Mouse (Mus musculus): ENCODE measurements around the gene Arid2.
"Not testable (repeated sequence)": the region's sequence is repeated elsewhere in the genome, so short reads cannot be mapped to it uniquely, and the experiment has no call there.

Gene Arid2

DNA sequence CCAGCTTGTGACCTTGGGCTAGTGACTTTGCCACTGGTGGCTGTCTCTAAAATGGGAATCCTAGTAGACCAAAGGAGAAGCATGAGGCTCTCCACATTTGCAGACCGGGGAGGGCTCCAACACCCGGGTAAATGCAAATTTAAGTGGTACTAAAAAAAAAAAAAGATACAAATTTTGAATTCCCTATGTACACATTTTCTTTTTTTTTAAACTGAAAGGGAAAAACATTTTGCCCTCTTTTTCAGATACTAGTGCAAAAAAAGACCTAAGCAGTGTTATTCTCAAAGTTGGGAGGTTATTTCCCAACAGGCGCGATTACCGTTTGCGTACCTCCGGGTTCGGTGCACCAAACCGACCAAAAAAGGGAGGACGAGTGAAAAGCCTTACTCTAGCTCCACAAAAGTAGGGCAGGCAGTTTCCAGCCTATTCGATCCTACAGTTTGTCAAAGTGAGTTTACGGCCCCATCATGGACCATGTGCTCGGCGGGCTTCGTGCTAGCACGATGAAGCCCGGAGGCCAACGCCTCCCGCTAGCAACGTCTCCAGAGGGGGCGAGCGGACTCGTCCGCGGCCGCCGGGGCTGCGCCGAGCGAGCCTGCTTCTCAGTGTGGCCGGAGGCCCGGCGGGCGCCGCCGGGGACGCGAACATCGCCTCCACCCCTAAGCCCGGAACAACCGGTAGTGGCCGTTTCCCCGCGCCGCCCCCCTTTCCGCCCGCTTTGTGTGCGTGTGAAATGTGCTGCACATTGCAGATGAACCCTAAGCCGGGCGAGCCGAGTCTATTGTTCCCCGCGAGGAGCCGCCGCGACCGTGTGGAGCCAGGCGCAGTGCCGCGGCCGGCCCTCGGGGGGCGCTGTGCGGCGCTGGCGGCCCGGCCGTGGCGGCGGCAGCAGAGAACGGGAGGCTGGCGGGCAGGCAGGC is 1.0 kb upstream of the Arid2 start:
- peak; percentile 96 to 98 for DNase-seq

GRCm38 (mm10) chr15:96286935-96287292 is 404 bp upstream of the Arid2 start:
- no peak for DNase-seq

GRCm38 (mm10) chr15:96287976-96288835 is 888 bp downstream of the Arid2 start:
- peak; percentile 62 to 66 for DNase-seq

- no peak for DNase-seq
Measured at GRCm38 (mm10) chr15:96288836-96289390, 1.6 kb downstream of the Arid2 start.

DNA sequence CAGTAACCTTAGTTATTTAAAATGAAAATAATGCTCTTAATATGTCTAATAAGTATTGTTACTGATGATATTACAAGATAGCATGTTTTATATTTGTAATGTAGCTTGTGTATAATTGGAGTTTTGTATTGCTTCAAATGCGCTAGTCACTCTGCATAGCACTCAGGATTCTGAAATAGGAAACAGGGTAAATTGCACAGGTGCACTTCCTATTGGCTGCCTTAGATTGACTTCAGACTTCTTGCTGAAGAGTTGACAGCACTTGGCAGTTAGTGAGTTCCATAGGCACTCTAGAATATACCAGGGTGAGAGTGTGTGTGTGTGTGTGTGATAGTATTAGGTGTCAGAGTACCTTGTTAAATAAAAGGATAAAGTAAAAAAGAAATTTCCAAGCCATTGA is 2.7 kb downstream of the Arid2 start:
- DNase-seq = no peak

DNA sequence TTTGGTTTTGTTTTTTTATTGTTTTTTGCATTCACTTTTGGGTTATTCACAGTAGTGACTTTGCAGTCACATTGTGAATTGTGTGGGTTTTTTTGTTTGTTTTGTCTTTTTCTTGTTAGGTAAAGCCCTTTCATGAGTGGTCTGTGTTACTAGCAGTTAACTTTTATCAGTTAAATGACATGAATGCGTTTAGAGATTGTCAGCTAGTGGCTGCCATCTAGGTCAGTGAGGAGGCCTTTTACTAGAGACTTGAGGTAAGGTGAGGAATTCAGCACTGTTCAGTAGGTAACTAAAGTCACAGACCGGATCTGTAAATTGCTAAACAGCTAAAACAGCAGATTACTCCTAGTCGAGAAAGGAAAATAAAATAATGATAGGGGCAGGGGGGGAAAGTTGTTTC is 6.1 kb downstream of the Arid2 start:
- no peak for DNase-seq

DNA sequence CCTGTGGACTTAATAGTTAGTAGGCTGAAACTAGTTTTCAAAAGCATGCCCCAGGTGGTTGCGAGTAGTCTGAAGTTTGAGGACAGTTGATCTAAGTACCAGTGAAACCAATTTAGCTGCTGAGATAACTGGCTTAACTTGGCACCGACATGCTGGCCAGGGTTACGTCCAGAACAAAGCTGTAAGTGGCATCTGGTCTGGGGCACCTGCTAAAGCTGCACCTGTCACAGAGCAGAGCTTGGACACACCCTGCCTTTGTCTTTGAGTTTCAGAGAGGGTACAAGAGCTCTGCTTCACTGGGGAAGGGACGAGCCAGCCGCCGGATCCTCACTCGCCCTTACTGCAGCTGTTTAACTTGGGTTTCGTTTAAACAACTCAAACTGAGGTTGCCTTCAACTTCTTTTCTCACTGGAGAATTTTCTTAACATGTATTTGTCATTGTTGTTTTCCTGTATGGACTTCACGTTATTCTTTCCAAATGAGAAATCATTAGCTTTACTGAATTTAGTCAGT is 9.8 kb downstream of the Arid2 start:
- DNase-seq = no peak

DNA sequence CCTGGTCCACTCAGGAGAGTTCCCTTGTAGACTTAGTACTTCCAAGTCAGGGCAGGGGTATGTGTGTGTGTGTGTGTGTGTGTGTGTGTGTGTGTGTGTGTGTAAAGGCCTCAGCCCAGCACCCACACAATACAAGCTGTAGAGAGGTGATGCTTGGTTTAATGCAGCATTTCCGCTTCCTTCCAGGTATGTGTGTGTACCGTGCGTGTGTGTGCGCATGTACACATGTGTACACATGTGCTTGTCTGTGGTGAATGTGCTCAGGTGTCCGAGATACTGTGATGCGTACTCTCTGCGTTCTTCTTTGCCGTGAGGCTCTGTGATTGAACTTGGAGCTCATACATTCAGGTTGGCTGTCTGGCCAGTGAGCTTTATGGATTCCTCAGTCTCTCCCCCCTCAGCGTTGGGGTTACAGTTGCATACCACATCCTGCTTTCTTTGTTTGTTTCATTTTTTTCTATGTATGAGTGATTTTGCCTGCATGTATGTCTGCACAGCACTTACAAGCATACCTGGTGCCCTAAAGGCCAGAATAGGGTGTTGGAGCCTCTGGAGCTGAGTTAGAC is 10.4 kb downstream of the Arid2 start:
- no peak for DNase-seq

GRCm38 (mm10) chr15:96309310-96309709 is 22.0 kb downstream of the Arid2 start:
- DNase-seq = no peak

DNA sequence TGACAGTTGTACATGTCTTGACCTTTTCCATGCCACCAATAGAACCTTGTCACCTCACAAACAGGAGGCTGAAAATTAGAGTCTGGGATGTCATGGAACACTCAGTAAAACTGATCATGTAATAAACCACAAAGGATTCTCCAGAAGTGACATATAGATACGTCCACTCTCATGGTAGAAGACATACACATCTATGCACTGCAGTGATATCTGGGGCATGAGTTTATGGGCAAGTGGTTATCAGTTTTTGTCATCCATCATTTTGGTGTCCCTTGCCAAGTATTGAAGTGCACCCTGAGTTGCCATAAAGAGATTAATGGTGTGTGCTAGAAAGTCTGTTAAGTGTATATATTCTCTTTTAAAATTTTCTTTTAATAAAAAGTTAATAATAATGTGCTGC is 25.6 kb downstream of the Arid2 start:
- DNase-seq = no peak

DNA sequence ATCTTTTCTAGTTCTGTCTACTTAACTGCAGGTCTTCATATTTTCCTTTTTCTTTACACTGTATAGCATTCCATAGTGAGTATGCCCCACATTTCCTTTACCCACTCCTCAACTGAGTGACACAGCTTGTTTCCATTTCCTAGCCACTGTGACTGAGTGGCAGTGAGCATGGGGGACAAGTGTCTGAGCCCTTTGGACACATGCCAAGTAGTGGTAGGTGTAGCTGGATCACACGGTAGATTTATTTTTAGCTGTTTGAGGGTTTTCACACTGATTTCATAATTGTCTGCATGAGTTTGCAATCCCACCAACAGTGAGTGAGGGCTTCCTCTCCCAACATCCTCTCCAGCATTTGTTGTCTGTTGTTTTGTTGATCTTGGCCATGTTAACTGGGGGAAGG is 28.3 kb downstream of the Arid2 start:
- DNase-seq = peak in 1 of 2 experiments; percentile 39

DNA sequence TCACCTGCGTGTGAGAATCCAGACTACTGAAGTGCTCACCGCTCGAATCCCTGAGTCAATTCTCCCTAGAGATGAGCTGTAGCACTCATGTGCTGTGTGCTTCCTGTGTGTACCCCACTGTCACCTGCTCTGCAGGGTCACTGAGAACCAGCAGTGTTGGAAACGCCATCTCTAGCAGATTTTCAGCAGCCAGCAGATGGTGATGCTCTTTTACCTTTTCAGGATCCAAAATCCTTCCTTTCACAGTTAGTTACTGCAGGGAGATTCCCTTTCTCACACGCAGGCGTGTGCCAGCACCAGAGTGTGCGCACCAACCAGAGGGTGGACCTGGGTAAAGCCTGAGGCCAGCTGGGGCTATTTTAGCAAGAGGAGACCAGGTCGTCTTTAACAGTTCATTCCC is 32.0 kb downstream of the Arid2 start:
- no peak for DNase-seq

- DNase-seq = peak; percentile 62 to 78
Measured at GRCm38 (mm10) chr15:96325726-96326328, 38.5 kb downstream of the Arid2 start.

DNA sequence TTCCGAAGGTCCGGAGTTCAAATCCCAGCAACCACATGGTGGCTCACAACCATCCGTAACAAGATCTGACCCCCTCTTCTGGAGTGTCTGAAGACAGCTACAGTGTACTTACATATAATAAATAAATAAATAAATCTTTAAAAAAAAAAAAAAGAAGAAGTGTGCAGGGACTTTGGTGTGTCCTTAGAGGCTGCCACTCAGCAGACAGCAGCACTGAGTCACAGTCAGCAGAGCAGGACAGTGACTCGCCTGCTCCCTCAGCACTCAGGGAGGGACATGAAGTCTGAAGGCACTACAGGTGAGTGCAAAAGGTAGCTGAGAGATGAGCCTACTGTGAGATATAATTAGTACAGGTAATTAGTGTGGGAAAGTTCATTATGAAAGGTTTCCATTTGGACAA is 41.4 kb downstream of the Arid2 start:
- DNase-seq = not testable (repeated sequence)

DNA sequence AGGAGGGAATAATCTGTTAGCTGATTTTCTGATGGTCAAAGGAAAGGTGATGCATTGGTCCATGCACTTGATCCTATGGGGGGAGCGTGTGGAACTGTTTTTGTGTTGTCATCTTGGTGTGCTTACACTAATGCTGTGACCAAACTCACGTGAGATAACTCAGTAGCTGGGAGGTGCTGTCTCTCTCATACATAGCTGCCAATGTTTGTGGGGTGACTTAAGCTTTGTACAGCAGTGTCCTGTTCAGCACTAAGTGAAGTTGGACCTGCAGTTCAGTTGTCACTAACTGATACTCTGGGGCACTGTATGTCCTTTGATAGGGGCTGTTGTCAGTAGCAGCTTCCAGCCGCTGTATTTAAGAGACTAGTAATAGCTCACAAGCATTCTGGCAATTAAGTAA is 43.2 kb downstream of the Arid2 start:
- DNase-seq = no peak

GRCm38 (mm10) chr15:96332468-96333213 is 45.3 kb downstream of the Arid2 start:
- no peak for DNase-seq

DNA sequence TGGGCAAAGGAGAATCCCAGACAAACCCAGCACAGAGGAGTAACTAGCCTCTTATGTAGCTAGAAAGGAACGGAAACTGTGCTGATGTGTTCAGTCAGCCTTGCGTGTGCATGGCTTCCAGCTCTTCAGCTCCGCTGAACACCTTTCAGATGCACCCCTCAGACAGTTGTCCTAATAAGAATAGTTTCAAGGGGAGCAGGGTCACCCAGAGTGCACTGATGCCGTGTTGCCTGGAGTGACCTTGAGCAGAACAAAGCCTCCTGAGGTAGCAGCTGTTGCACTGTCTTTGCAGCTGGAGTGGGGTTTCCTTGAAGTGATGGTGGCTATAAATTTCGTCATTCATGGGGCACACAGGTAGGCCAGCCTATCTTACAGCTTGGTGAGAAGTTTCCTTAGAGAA is 46.0 kb downstream of the Arid2 start:
- no peak for DNase-seq

DNA sequence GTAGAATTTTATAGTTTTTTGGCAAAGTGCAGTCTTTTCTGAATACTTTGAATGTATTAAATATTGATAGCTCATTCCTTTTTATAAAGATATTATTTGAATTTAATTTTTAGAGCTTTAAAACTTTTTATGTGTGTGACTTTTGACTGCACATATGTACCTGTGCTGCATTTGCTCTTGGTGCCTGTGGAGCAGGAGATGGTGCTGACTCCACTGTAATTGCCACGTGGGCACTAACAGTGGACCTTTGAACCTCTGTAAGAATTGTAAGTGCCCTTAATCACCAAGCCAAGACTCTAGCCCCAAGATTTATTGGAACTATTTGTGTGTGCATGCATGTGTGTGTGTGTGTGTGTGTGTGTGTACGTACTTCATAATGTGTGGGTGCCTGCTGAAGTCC is 53.6 kb downstream of the Arid2 start:
- no peak for DNase-seq

- no peak for DNase-seq
Measured at GRCm38 (mm10) chr15:96342097-96342496, 54.8 kb downstream of the Arid2 start.

- DNase-seq = no peak
Measured at GRCm38 (mm10) chr15:96342871-96343270, 55.6 kb downstream of the Arid2 start.

DNA sequence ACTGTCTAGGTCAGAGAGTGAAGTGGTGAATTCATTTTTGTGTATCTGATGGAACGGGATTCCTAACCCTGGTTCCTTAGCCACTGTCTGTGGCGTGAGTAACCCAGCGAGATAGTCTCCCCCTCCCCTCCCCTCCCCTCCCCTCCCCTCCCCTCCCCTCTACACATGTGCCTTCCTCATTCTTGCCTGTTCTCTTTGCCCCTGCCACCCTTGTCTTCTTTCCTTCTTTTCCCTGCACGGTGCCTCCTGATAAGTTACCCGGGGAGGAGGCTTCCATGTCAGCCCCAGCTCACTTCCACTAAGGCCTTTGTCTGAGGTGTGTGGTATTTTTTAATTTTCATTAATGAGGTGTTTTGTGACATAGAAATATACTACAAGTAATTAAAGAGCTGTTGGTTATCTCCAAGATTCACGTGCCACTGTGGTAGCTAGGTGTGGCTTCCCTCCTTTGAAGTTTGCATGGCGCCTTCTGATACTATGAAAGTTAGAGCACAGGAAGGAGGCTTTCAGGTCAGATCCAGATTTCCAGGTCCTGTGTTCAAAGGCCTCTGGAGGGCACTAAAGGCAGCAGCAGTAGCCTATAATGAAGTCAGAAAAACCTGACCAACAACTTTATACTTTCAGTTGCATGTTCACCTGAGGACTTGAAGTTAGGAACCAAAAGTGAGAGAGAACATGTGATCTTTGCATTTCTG is 57.4 kb downstream of the Arid2 start:
- no peak for DNase-seq
